Mouse (Mus musculus): ENCODE results near the gene Fnbp1. TPM values are rescaled to one million over a fixed set of nuclear protein-coding genes. Genes with fewer than 3 reads are reported as not detected.

Fnbp1 gene
- polyA plus RNA-seq, 1 experiment from 2014 or later: 7.9 TPM

- WGBS: 64% methylated on average over 4 of the region's 4 CpGs
- Histone ChIP-seq H3K27me3 (replicated peaks; ENCODE audit: control insufficient read depth, insufficient read depth, low read length) (no peaks in the 10 kb centered on the region), H3K9me3 (replicated peaks; ENCODE audit: control insufficient read depth, low read length) (no peaks in the 10 kb centered on the region), H3K36me3 (ENCODE audit: control insufficient read depth, insufficient read depth, low read length) (no peaks in the 10 kb centered on the region), H3K9ac (ENCODE audit: low read length) (no peak overlapping the region), H3K4me2 (ENCODE audit: low read length) (no peak overlapping the region), H3K27ac (ENCODE audit: low read depth, low read length) (no peak overlapping the region), H3K4me3 (ENCODE audit: low read depth, low read length) (no peak overlapping the region), H3K4me1 (ENCODE audit: control insufficient read depth, insufficient read depth, low read length) (no peaks in the 10 kb centered on the region)
- ATAC-seq: no peak
- DNase-seq (ENCODE audit: low spot score): no peak
Measured at GRCm38 (mm10) chr2:31133981-31134380, 7.8 kb downstream of the Fnbp1 start.

DNA sequence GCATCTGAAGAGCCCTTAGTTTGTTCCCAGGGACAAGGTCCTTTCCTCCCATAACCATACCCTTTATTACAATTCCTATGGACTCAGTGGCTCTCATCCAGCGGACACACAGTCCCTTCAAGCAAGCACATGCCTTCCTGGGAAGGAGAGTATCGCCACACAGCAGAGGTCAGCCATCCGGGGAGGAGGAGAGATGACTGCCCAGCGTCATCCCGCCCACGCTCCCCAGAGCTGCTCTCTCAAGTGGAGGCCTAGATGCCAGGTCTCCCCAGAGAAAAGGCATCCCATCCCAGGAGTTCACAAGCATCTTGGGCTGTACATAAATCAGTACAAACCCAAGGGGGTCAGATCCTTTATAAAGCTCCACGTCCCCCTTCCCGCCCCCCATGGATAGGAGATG lies 9.1 kb downstream of the Fnbp1 start:
- H3K9ac ChIP-seq (ENCODE audit: low read length): no peak overlapping the region
- ATAC-seq (no peak), DNase-seq (ENCODE audit: low spot score) (no peak)
- 79% methylated on average over 8 of the region's 8 CpGs for WGBS
- no peak overlapping the region for H3K4me2 ChIP-seq (ENCODE audit: low read length)
- H3K36me3 ChIP-seq (ENCODE audit: control insufficient read depth, insufficient read depth, low read length): no peaks in the 10 kb centered on the region
- no peaks in the 10 kb centered on the region for H3K4me1 ChIP-seq (ENCODE audit: control insufficient read depth, insufficient read depth, low read length)
- H3K27me3 ChIP-seq (replicated peaks; ENCODE audit: control insufficient read depth, insufficient read depth, low read length): no peaks in the 10 kb centered on the region
- H3K4me3 ChIP-seq (ENCODE audit: low read depth, low read length): no peak overlapping the region
- no peaks in the 10 kb centered on the region for H3K9me3 ChIP-seq (replicated peaks; ENCODE audit: control insufficient read depth, low read length)
- H3K27ac ChIP-seq (ENCODE audit: low read depth, low read length): no peak overlapping the region

GRCm38 (mm10) chr2:31130815-31131299 lies 11.0 kb downstream of the Fnbp1 start:
- no peak for ATAC-seq

DNA sequence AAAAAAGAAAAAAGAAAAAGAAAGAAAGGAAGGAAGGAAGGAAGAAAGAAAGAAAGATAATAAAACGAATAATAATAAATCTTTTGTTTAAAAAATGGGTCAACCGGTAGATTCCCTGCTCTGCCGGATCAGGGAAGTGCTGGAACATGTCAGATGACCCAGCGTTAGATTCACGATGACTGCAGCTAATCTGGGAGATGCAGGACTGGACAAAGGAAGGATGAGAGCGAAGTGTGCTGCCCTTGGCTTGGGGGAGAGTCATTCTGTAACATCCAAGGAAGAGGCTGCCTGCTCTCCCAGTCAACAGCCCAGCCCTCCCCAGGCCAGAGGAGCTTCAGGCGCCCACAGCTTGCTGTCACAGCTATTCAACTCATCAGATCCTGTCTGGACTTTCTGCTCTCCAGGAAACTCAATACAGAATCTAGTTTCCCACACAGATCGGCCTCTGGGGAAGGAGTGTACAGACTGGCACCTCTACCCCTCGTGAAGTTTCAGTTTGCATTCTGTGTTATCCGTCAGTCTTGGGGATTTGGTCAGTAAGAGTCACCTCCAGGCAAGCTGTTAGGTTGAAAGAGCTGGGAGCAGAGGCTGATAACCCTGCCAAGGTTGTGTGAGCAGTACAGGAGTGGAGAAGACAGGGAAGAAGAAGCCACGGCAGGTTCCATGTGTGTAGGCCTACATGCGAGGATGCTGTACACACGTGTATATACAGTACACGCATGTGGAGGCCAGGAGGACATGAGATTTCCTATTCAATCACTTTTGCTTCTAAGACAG lies 11.9 kb downstream of the Fnbp1 start:
- Histone ChIP-seq H3K4me3 (ENCODE audit: low read depth, low read length) (no peak overlapping the region), H3K4me1 (ENCODE audit: control insufficient read depth, insufficient read depth, low read length) (no peaks in the 10 kb centered on the region), H3K4me2 (ENCODE audit: low read length) (no peak overlapping the region), H3K9me3 (replicated peaks; ENCODE audit: control insufficient read depth, low read length) (no peaks in the 10 kb centered on the region), H3K27me3 (replicated peaks; ENCODE audit: control insufficient read depth, insufficient read depth, low read length) (no peaks in the 10 kb centered on the region), H3K36me3 (ENCODE audit: control insufficient read depth, insufficient read depth, low read length) (no peaks in the 10 kb centered on the region), H3K27ac (ENCODE audit: low read depth, low read length) (no peak overlapping the region), H3K9ac (ENCODE audit: low read length) (no peak overlapping the region)
- ATAC-seq (no peak), DNase-seq (ENCODE audit: low spot score) (no peak)
- 88% methylated on average over 14 of the region's 14 CpGs for WGBS

More at GRCm38 (mm10) chr2:31130815-31131299, 11.0 kb downstream of the Fnbp1 start:
- Histone ChIP-seq H3K9ac (ENCODE audit: low read length) (no peak overlapping the region), H3K4me3 (ENCODE audit: low read depth, low read length) (no peak overlapping the region), H3K36me3 (ENCODE audit: control insufficient read depth, insufficient read depth, low read length) (no peaks in the 10 kb centered on the region), H3K4me2 (ENCODE audit: low read length) (no peak overlapping the region), H3K4me1 (ENCODE audit: control insufficient read depth, insufficient read depth, low read length) (no peaks in the 10 kb centered on the region), H3K27me3 (replicated peaks; ENCODE audit: control insufficient read depth, insufficient read depth, low read length) (no peaks in the 10 kb centered on the region), H3K27ac (ENCODE audit: low read depth, low read length) (no peak overlapping the region), H3K9me3 (replicated peaks; ENCODE audit: control insufficient read depth, low read length) (no peaks in the 10 kb centered on the region)
- WGBS: 80% methylated on average over 8 of the region's 8 CpGs
- no peak for DNase-seq (ENCODE audit: low spot score)

GRCm38 (mm10) chr2:31127899-31128298 lies 13.9 kb downstream of the Fnbp1 start:
- H3K9me3 ChIP-seq (replicated peaks; ENCODE audit: control insufficient read depth, low read length): no peaks in the 10 kb centered on the region
- H3K27ac ChIP-seq (ENCODE audit: low read depth, low read length): no peak overlapping the region
- no peak overlapping the region for H3K4me2 ChIP-seq (ENCODE audit: low read length)
- ATAC-seq (no peak), DNase-seq (ENCODE audit: low spot score) (no peak)
- H3K9ac ChIP-seq (ENCODE audit: low read length): no peak overlapping the region
- no peaks in the 10 kb centered on the region for H3K27me3 ChIP-seq (replicated peaks; ENCODE audit: control insufficient read depth, insufficient read depth, low read length)
- H3K36me3 ChIP-seq (ENCODE audit: control insufficient read depth, insufficient read depth, low read length): no peaks in the 10 kb centered on the region
- H3K4me1 ChIP-seq (ENCODE audit: control insufficient read depth, insufficient read depth, low read length): no peaks in the 10 kb centered on the region
- 67% methylated on average over 4 of the region's 4 CpGs for WGBS
- no peak overlapping the region for H3K4me3 ChIP-seq (ENCODE audit: low read depth, low read length)

DNA sequence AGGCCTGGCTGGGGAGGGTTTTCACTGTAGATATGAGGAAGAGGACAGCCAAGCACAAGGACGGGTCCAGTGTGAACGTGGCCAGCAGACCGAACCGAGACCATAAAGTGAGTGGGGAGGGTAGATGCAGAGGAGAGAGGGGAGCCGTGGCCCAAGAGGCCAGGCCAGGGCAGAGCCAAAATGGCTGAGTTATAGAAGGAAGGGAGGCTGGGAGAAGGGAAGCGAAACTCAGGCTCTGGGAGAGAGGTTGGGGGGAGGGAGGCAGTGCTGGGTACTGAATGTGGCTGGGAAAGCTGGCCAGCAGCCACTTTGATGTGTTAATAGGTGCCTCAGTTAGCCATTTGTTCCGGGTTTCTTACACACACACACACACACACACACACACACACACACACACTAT lies 14.6 kb downstream of the Fnbp1 start:
- H3K27ac ChIP-seq (ENCODE audit: low read depth, low read length): no peak overlapping the region
- DNase-seq (ENCODE audit: low spot score): no peak
- H3K36me3 ChIP-seq (ENCODE audit: control insufficient read depth, insufficient read depth, low read length): no peaks in the 10 kb centered on the region
- no peaks in the 10 kb centered on the region for H3K9me3 ChIP-seq (replicated peaks; ENCODE audit: control insufficient read depth, low read length)
- WGBS: 75% methylated on average over 6 of the region's 7 CpGs
- no peak for ATAC-seq
- H3K27me3 ChIP-seq (replicated peaks; ENCODE audit: control insufficient read depth, insufficient read depth, low read length): no peaks in the 10 kb centered on the region
- no peak overlapping the region for H3K4me3 ChIP-seq (ENCODE audit: low read depth, low read length)
- no peak overlapping the region for H3K4me2 ChIP-seq (ENCODE audit: low read length)
- no peak overlapping the region for H3K9ac ChIP-seq (ENCODE audit: low read length)
- no peaks in the 10 kb centered on the region for H3K4me1 ChIP-seq (ENCODE audit: control insufficient read depth, insufficient read depth, low read length)

DNA sequence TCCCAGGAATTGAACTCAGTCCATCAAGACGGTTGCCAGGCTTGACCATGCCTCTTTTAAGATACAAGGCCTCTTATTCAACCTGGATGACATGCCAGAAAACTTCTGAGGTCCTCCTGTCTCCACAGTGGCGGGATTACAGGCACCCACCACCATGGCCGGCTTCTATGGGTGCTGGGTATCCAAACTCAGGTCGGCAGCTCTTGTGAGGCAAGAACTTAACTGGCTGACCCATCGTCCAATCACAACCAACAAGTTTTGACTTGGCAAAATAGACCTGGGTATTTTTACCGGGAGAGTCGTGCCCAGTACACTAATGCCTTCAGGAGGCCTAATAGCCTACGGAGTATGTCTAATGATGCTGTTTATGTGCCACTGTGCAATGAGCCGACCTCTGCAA lies 15.8 kb downstream of the Fnbp1 start:
- H3K4me2 ChIP-seq (ENCODE audit: low read length): no peak overlapping the region
- no peak for DNase-seq (ENCODE audit: low spot score)
- WGBS: 85% methylated on average over 9 of the region's 9 CpGs

DNA sequence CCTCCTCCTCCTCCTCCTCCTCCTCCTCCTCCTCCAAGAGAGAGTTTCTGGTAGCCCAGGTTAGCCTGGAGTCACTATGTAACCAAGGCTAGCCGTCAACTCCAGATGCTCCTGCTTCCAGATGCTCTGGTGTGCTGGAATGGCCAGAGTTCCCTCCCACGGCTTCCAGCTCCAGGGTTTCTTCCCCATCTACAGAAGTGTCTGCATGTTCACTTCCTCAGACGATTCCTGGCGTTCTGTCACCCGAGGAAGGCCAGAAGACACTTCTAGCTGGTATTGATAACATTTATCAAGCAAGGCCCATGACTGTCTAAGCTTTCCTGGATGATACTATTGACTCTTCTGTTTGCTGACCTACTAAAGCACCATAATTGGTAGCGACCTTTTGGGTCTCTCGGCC lies 16.7 kb downstream of the Fnbp1 start:
- no peaks in the 10 kb centered on the region for H3K27me3 ChIP-seq (replicated peaks; ENCODE audit: control insufficient read depth, insufficient read depth, low read length)
- H3K9me3 ChIP-seq (replicated peaks; ENCODE audit: control insufficient read depth, low read length): no peaks in the 10 kb centered on the region
- H3K27ac ChIP-seq (ENCODE audit: low read depth, low read length): no peak overlapping the region
- no peak overlapping the region for H3K9ac ChIP-seq (ENCODE audit: low read length)
- no peaks in the 10 kb centered on the region for H3K36me3 ChIP-seq (ENCODE audit: control insufficient read depth, insufficient read depth, low read length)
- DNase-seq (ENCODE audit: low spot score) (no peak), ATAC-seq (no peak)
- H3K4me3 ChIP-seq (ENCODE audit: low read depth, low read length): no peak overlapping the region
- H3K4me1 ChIP-seq (ENCODE audit: control insufficient read depth, insufficient read depth, low read length): no peaks in the 10 kb centered on the region
- H3K4me2 ChIP-seq (ENCODE audit: low read length): no peak overlapping the region
- WGBS: 90% methylated on average over 7 of the region's 7 CpGs

More for the DNA sequence above, 15.8 kb downstream of the Fnbp1 start:
- no peak overlapping the region for H3K27ac ChIP-seq (ENCODE audit: low read depth, low read length)
- no peaks in the 10 kb centered on the region for H3K4me1 ChIP-seq (ENCODE audit: control insufficient read depth, insufficient read depth, low read length)
- H3K27me3 ChIP-seq (replicated peaks; ENCODE audit: control insufficient read depth, insufficient read depth, low read length): no peaks in the 10 kb centered on the region
- H3K9me3 ChIP-seq (replicated peaks; ENCODE audit: control insufficient read depth, low read length): no peaks in the 10 kb centered on the region
- no peak overlapping the region for H3K9ac ChIP-seq (ENCODE audit: low read length)
- ATAC-seq: no peak
- H3K36me3 ChIP-seq (ENCODE audit: control insufficient read depth, insufficient read depth, low read length): no peaks in the 10 kb centered on the region
- no peak overlapping the region for H3K4me3 ChIP-seq (ENCODE audit: low read depth, low read length)

DNA sequence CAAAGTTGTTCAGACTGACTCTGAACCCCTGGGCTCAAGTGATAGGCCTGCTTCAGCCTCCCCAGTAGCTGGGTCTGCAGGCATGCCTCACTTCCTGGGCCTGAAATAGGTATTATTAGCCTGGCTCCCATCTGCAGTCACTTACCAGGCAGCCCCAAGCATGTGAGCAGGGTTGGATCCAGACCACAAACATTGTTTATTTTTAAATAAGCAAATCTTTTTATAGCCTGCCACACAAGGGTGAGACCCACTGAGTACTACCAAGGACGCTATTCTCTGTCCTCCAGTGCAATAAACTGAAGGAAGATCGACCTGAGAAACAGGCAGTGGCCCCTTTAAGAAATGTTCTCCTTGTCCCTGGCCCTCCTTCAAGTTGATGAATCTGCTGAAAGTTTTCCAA lies 17.1 kb downstream of the Fnbp1 start:
- no peaks in the 10 kb centered on the region for H3K9me3 ChIP-seq (replicated peaks; ENCODE audit: control insufficient read depth, low read length)
- no peaks in the 10 kb centered on the region for H3K36me3 ChIP-seq (ENCODE audit: control insufficient read depth, insufficient read depth, low read length)
- 83% methylated on average over 2 of the region's 2 CpGs for WGBS
- H3K9ac ChIP-seq (ENCODE audit: low read length): no peak overlapping the region
- H3K4me1 ChIP-seq (ENCODE audit: control insufficient read depth, insufficient read depth, low read length): no peaks in the 10 kb centered on the region
- no peak overlapping the region for H3K4me2 ChIP-seq (ENCODE audit: low read length)
- H3K4me3 ChIP-seq (ENCODE audit: low read depth, low read length): no peak overlapping the region
- 0 out of 2 replicates have a peak overlapping the region, but pooled peaks have one; percentile 2 for H3K27ac ChIP-seq (ENCODE audit: low read depth, low read length)
- ATAC-seq (no peak), DNase-seq (ENCODE audit: low spot score) (no peak)
- no peaks in the 10 kb centered on the region for H3K27me3 ChIP-seq (replicated peaks; ENCODE audit: control insufficient read depth, insufficient read depth, low read length)

Measured in forebrain, embryonic 14.5 days (tissue).